Mouse (Mus musculus) olfactory bulb, adult 2 months (tissue): ENCODE results near the gene Macf1.

Source experiments
- CTCF ChIP-seq: fragments of 200-500 bp; IDR thresholded peaks from 2 replicates; pipeline ENCODE4 v1.5.1; 2012; ENCODE audit warnings: low read depth, mild to moderate bottlenecking, low read length, moderate library complexity; ENCODE audit not compliant: insufficient read depth
- POLR2A ChIP-seq: fragments of 200-500 bp; IDR thresholded peaks from 2 replicates; pipeline ENCODE4 v1.6.1; 2012; ENCODE audit warnings: mild to moderate bottlenecking, low read depth, low read length, moderate library complexity; ENCODE audit not compliant: insufficient read depth

GRCm38 (mm10) chr4:123564051-123564791 is 119.9 kb downstream of the Macf1 start:
- TF ChIP-seq CTCF, result no peak
- TF ChIP-seq POLR2A, result no peak
